Mouse (Mus musculus) heart, embryonic 11.5 days (tissue): ENCODE data around the gene Etnppl. TPM values are rescaled to one million over a fixed set of nuclear protein-coding genes. Genes with fewer than 3 reads are reported as not detected.

Experiments
- ATAC-seq: fragments of 200-750 bp; cut with Nextera tagmentation; replicated peaks from 2 replicates; pipeline ENCODE4 v1.8.0; 2017; ENCODE audit warnings: moderate library complexity; ENCODE audit not compliant: insufficient number of reproducible peaks, low FRiP score, low TSS enrichment
- H3K27ac ChIP-seq: fragments of 300-500 bp; sonication (generic); 2 replicates; pipeline ENCODE4 v1.5.1; 2014; ENCODE audit warnings: mild to moderate bottlenecking, low read depth, low read length
- H3K27me3 ChIP-seq: fragments of 300-500 bp; sonication (generic); 2 replicates; pipeline ENCODE4 v1.6.1; 2014; ENCODE audit warnings: mild to moderate bottlenecking, low read length, mixed read lengths; ENCODE audit not compliant: control insufficient read depth, insufficient read depth
- H3K36me3 ChIP-seq: fragments of 300-500 bp; sonication (generic); 2 replicates; pipeline ENCODE4 v1.6.1; 2014; ENCODE audit warnings: mild to moderate bottlenecking, low read length, moderate library complexity, mixed read lengths; ENCODE audit not compliant: control insufficient read depth, insufficient read depth
- H3K4me1 ChIP-seq: fragments of 300-500 bp; sonication (generic); 2 replicates; pipeline ENCODE4 v1.6.1; 2014; ENCODE audit warnings: low read length; ENCODE audit not compliant: control insufficient read depth, insufficient read depth
- H3K4me2 ChIP-seq: fragments of 300-500 bp; sonication (generic); 2 replicates; pipeline ENCODE4 v1.6.1; 2014; ENCODE audit warnings: mild to moderate bottlenecking, moderate library complexity
- H3K4me3 ChIP-seq: fragments of 300-500 bp; sonication (generic); 2 replicates; pipeline ENCODE4 v1.5.1; 2014; ENCODE audit warnings: low read depth, low read length
- H3K9ac ChIP-seq: fragments of 300-500 bp; sonication (generic); 2 replicates; pipeline ENCODE4 v1.6.1; 2014; ENCODE audit warnings: mild to moderate bottlenecking, low read depth, low read length, moderate library complexity
- H3K9me3 ChIP-seq: fragments of 300-500 bp; sonication (generic); replicated peaks from 2 replicates; pipeline ENCODE4 v1.6.1; 2016; ENCODE audit warnings: low read length; ENCODE audit not compliant: control insufficient read depth
- WGBS: fragments of 180-500 bp; shearing (Covaris S2); extraction: QIAGEN DNeasy Blood & Tissue Kit; methylation state at CpG from one replicate; pipeline ENCODE4 v1.1.7; 2014; ENCODE audit not compliant: insufficient replicate concordance; 5-methylcytosine and 5-hydroxymethylcytosine counted together
- polyA plus RNA-seq: library from polyadenylated mRNA; unstranded; fragments of >200 nt; fragmentation: Nextera tagmentation; extraction: Ambion mirVana; gene quantifications from 2 replicates; pipeline ENCODE4 v1.2.1, GENCODE M21; 2014

Gene Etnppl
- not detected in 2 replicates for polyA plus RNA-seq

- Histone ChIP-seq H3K36me3 (no peaks in the 10 kb centered on the region), H3K9me3 (no peaks in the 10 kb centered on the region), H3K4me1 (peaks cover 4% of the 10 kb centered on the region; the same call in 1 of the 2 replicates), H3K4me2 (peak within 1 kb of the TSS; percentile 69), H3K27me3 (peaks cover 3% of the 10 kb centered on the region; the same call in 1 of the 2 replicates), H3K27ac (no peak within 1 kb of the TSS), H3K4me3 (peak within 1 kb of the TSS; percentile 27; the same call in 1 of the 2 replicates), H3K9ac (0 out of 2 replicates have a peak within 1 kb of the TSS, but pooled peaks have one; percentile 22)
- ATAC-seq = 0 out of 2 replicates have a peak, but pooled peaks have one; percentile 31
- WGBS = 1% methylated on average over 10 of the region's 10 CpGs
These were observed at the start of gene Etnppl for GRCm38 (mm10) chr3:130617439-130617898. TSS of gene Etnppl (plus strand) at chr3:130617448.

- no peak overlapping the region for H3K27ac ChIP-seq
- no peaks in the 10 kb centered on the region for H3K36me3 ChIP-seq
- H3K4me3 ChIP-seq = no peak overlapping the region
- H3K9me3 ChIP-seq = no peaks in the 10 kb centered on the region
- 82% methylated on average over 16 of the region's 16 CpGs for WGBS
- ATAC-seq = no peak
- H3K4me1 ChIP-seq = no peaks in the 10 kb centered on the region
- no peak overlapping the region for H3K9ac ChIP-seq
- no peak overlapping the region for H3K4me2 ChIP-seq
- no peaks in the 10 kb centered on the region for H3K27me3 ChIP-seq
These were observed 48.7 kb upstream of the Etnppl start for GRCm38 (mm10) chr3:130568331-130569095.

- H3K9me3 ChIP-seq = no peaks in the 10 kb centered on the region
- H3K27me3 ChIP-seq = no peaks in the 10 kb centered on the region
- no peaks in the 10 kb centered on the region for H3K36me3 ChIP-seq
- no peaks in the 10 kb centered on the region for H3K4me1 ChIP-seq
- no peak overlapping the region for H3K27ac ChIP-seq
- WGBS = 66% methylated on average over 5 of the region's 5 CpGs
- no peak for ATAC-seq
- no peak overlapping the region for H3K4me2 ChIP-seq
- H3K4me3 ChIP-seq = no peak overlapping the region
- no peak overlapping the region for H3K9ac ChIP-seq
These were observed 44.0 kb upstream of the Etnppl start for GRCm38 (mm10) chr3:130573243-130573642.

- no peaks in the 10 kb centered on the region for H3K4me1 ChIP-seq
- H3K4me3 ChIP-seq = no peak overlapping the region
- H3K27me3 ChIP-seq = no peaks in the 10 kb centered on the region
- H3K27ac ChIP-seq = no peak overlapping the region
- no peaks in the 10 kb centered on the region for H3K9me3 ChIP-seq
- whole genome bisulfite sequencing = 29% methylated on average over 5 of the region's 5 CpGs
- H3K36me3 ChIP-seq = no peaks in the 10 kb centered on the region
- no peak overlapping the region for H3K9ac ChIP-seq
- no peak for ATAC-seq
- H3K4me2 ChIP-seq = no peak overlapping the region
These were observed 42.6 kb upstream of the Etnppl start for GRCm38 (mm10) chr3:130574652-130575051.

GRCm38 (mm10) chr3:130576683-130577082, 40.6 kb upstream of the Etnppl start:
- Histone ChIP-seq H3K4me1 (no peaks in the 10 kb centered on the region), H3K4me3 (no peak overlapping the region), H3K9me3 (no peaks in the 10 kb centered on the region), H3K27ac (no peak overlapping the region), H3K9ac (no peak overlapping the region), H3K27me3 (no peaks in the 10 kb centered on the region; the same call in 1 of the 2 replicates), H3K36me3 (no peaks in the 10 kb centered on the region), H3K4me2 (no peak overlapping the region)
- ATAC-seq = no peak
- WGBS = 58% methylated on average over 6 of the region's 6 CpGs

GRCm38 (mm10) chr3:130579501-130579900, 37.7 kb upstream of the Etnppl start:
- Histone ChIP-seq H3K4me3 (no peak overlapping the region), H3K4me2 (peak overlapping the region; percentile 31; the same call in 1 of the 2 replicates)

GRCm38 (mm10) chr3:130581577-130581976, 35.7 kb upstream of the Etnppl start:
- no peaks in the 10 kb centered on the region for H3K9me3 ChIP-seq
- no peaks in the 10 kb centered on the region; the same call in 1 of the 2 replicates for H3K27me3 ChIP-seq
- no peak overlapping the region for H3K9ac ChIP-seq
- no peak overlapping the region for H3K27ac ChIP-seq
- H3K4me1 ChIP-seq = no peaks in the 10 kb centered on the region
- WGBS = 73% methylated on average over 2 of the region's 2 CpGs
- H3K4me3 ChIP-seq = no peak overlapping the region
- ATAC-seq = no peak
- no peaks in the 10 kb centered on the region for H3K36me3 ChIP-seq
- H3K4me2 ChIP-seq = no peak overlapping the region

More at GRCm38 (mm10) chr3:130579501-130579900, 37.7 kb upstream of the Etnppl start:
- H3K36me3 ChIP-seq = no peaks in the 10 kb centered on the region
- H3K9ac ChIP-seq = no peak overlapping the region
- WGBS = 53% methylated on average over 17 of the region's 17 CpGs
- no peaks in the 10 kb centered on the region for H3K4me1 ChIP-seq
- no peaks in the 10 kb centered on the region; the same call in 1 of the 2 replicates for H3K27me3 ChIP-seq
- ATAC-seq = 0 out of 2 replicates have a peak, but pooled peaks have one; percentile 31
- no peak overlapping the region for H3K27ac ChIP-seq
- H3K9me3 ChIP-seq = no peaks in the 10 kb centered on the region

GRCm38 (mm10) chr3:130582903-130583664, 34.2 kb upstream of the Etnppl start:
- H3K9ac ChIP-seq = no peak overlapping the region
- no peaks in the 10 kb centered on the region; the same call in 1 of the 2 replicates for H3K27me3 ChIP-seq
- no peaks in the 10 kb centered on the region for H3K36me3 ChIP-seq
- H3K4me1 ChIP-seq = no peaks in the 10 kb centered on the region
- H3K4me3 ChIP-seq = no peak overlapping the region
- H3K4me2 ChIP-seq = no peak overlapping the region
- no peak overlapping the region for H3K27ac ChIP-seq
- H3K9me3 ChIP-seq = no peaks in the 10 kb centered on the region
- 74% methylated on average over 13 of the region's 13 CpGs for WGBS
- ATAC-seq = no peak
